Mouse (Mus musculus) megakaryocyte, embryonic 14.5 days (primary cell): ENCODE results near the gene Filip1l.

ENCODE experiments used
- FLI1 ChIP-seq: IDR thresholded peaks from 2 replicates; pipeline ENCODE4 v1.6.1; 2012; ENCODE audit warnings: low read length, inconsistent platforms, mixed read lengths
- GATA1 ChIP-seq: IDR thresholded peaks from 3 replicates; pipeline ENCODE4 v1.6.1; 2012; ENCODE audit warnings: mixed read lengths, low read length, inconsistent platforms, borderline replicate concordance

DNA sequence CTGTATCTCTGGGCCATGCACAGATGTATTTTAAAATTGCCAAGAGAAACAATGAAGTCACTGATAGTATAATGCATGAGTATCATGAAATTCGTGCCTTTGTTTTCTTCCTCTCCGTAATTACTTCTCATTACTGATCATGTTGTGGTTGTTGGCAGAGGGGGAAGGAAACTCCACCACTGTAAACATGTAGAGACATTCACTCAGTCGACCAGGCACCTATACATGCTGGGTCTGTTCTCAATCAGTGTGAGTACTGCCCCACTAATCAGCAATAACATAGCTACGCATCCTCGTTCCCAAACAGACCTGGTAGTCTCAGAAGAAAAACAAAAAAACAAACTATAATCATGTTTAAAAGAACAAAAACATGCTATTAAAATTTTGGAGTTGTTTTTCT, 149.9 kb downstream of the Filip1l start:
- TF ChIP-seq GATA1 = no peak
- no peak for TF ChIP-seq FLI1
